Mouse (Mus musculus): ENCODE measurements around the gene Ube2l3. TPM values are rescaled to one million over a fixed set of nuclear protein-coding genes. Genes with fewer than 3 reads are reported as not detected.

Gene Ube2l3
- polyA plus RNA-seq, 1 experiment from 2014 or later: 405 TPM

- Histone ChIP-seq H3K27me3 (ENCODE audit: control insufficient read depth, insufficient read depth, low read length) (no peaks in the 10 kb centered on the region), H3K4me2 (ENCODE audit: low read depth) (peak overlapping the region; percentile 93), H3K36me3 (ENCODE audit: control insufficient read depth, insufficient read depth, low read length) (peaks cover 7% of the 10 kb centered on the region; the same call in 1 of the 2 replicates), H3K27ac (ENCODE audit: low read depth, low read length) (peak overlapping the region; percentile 64), H3K9ac (ENCODE audit: low read length) (peak overlapping the region; percentile 75), H3K9me3 (ENCODE audit: control insufficient read depth, low read length) (no peaks in the 10 kb centered on the region), H3K4me3 (ENCODE audit: low read depth, low read length) (peak overlapping the region; percentile 70), H3K4me1 (ENCODE audit: control insufficient read depth, insufficient read depth, low read length) (peaks cover 11% of the 10 kb centered on the region; the same call in 1 of the 2 replicates)
- DNase-seq (ENCODE audit: low spot score): peak; percentile 72
- ATAC-seq (ENCODE audit: insufficient read depth, low FRiP score, low TSS enrichment): peak; percentile 27
- 1% methylated on average over 22 of the region's 22 CpGs for WGBS
These were observed 78.2 kb downstream of the Ube2l3 start for GRCm38 (mm10) chr16:17124119-17124870.

DNA sequence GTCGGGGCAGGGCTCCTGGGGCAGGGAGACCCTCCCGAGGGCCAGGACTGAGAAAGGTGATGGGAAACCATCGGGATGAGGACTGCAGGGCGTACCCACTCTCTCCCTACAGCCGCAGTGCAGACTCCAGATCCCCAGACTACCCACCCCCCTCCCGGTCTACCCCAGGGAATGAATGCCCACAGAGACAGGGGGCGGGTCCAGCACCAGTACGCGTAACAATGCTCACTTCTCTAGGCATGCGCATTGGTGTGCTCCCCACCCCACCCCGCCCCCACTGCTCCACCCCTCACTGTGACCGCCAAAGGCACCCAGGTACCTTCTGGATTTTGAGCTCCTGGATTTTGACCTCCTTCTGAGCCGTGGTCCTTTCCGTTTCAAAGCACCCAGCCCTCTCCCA, 80.9 kb downstream of the Ube2l3 start:
- Histone ChIP-seq H3K4me3 (ENCODE audit: low read depth, low read length) (no peak overlapping the region), H3K9me3 (ENCODE audit: control insufficient read depth, low read length) (no peaks in the 10 kb centered on the region), H3K4me2 (ENCODE audit: low read depth) (peak overlapping the region; percentile 20; the same call in 1 of the 2 replicates), H3K9ac (ENCODE audit: low read length) (0 out of 2 replicates have a peak overlapping the region, but pooled peaks have one; percentile 18), H3K4me1 (ENCODE audit: control insufficient read depth, insufficient read depth, low read length) (peaks cover 11% of the 10 kb centered on the region; the same call in 1 of the 2 replicates), H3K27me3 (ENCODE audit: control insufficient read depth, insufficient read depth, low read length) (no peaks in the 10 kb centered on the region), H3K36me3 (ENCODE audit: control insufficient read depth, insufficient read depth, low read length) (peaks cover 7% of the 10 kb centered on the region; the same call in 1 of the 2 replicates), H3K27ac (ENCODE audit: low read depth, low read length) (no peak overlapping the region)
- ATAC-seq (ENCODE audit: insufficient read depth, low FRiP score, low TSS enrichment) (no peak), DNase-seq (ENCODE audit: low spot score) (no peak)
- 53% methylated on average over 14 of the region's 14 CpGs for WGBS

DNA sequence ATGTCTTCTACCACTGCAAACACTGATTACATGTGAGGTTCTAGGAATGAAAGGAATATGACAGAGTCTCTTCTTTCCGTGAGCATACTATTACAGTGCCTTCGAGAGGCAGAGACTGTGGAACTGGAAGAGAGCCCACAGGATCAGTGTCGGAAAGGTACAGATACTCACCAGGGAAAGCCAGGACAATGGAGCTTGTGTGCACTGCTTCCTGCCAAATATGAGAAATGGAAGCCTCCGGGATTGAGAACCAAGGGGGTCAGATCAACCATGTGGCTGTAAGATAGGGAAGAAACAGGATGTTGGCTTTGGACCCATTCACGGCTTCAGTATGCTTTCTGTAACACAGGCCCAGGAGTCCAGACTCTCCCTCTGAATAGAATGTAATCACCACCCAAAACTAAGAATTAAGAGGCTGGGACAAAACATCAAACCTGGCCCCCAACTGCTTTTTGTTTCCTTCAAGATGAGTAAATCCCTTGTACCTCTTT, 85.1 kb downstream of the Ube2l3 start:
- peaks cover 3% of the 10 kb centered on the region; the same call in 1 of the 2 replicates for H3K4me1 ChIP-seq (ENCODE audit: control insufficient read depth, insufficient read depth, low read length)
- H3K4me2 ChIP-seq (ENCODE audit: low read depth): no peak overlapping the region
- peaks cover 13% of the 10 kb centered on the region for H3K36me3 ChIP-seq (ENCODE audit: control insufficient read depth, insufficient read depth, low read length)
- H3K9me3 ChIP-seq (ENCODE audit: control insufficient read depth, low read length): no peaks in the 10 kb centered on the region
- no peak overlapping the region for H3K27ac ChIP-seq (ENCODE audit: low read depth, low read length)
- no peak overlapping the region for H3K9ac ChIP-seq (ENCODE audit: low read length)
- DNase-seq (ENCODE audit: low spot score) (no peak), ATAC-seq (ENCODE audit: insufficient read depth, low FRiP score, low TSS enrichment) (no peak)
- H3K4me3 ChIP-seq (ENCODE audit: low read depth, low read length): no peak overlapping the region
- 94% methylated on average over 5 of the region's 5 CpGs for WGBS
- no peaks in the 10 kb centered on the region for H3K27me3 ChIP-seq (ENCODE audit: control insufficient read depth, insufficient read depth, low read length)

- H3K9ac ChIP-seq (ENCODE audit: low read length): peak within 1 kb of the TSS; percentile 76
- H3K36me3 ChIP-seq (ENCODE audit: control insufficient read depth, insufficient read depth, low read length): peaks cover 7% of the 10 kb centered on the region; the same call in 1 of the 2 replicates
- H3K27ac ChIP-seq (ENCODE audit: low read depth, low read length): no peak within 1 kb of the TSS
- H3K27me3 ChIP-seq (ENCODE audit: control insufficient read depth, insufficient read depth, low read length): no peaks in the 10 kb centered on the region
- H3K9me3 ChIP-seq (ENCODE audit: control insufficient read depth, low read length): no peaks in the 10 kb centered on the region
- WGBS: 7% methylated on average over 37 of the region's 38 CpGs
- ATAC-seq (ENCODE audit: insufficient read depth, low FRiP score, low TSS enrichment): peak; percentile 87
- peak; percentile 80 for DNase-seq (ENCODE audit: low spot score)
- H3K4me3 ChIP-seq (ENCODE audit: low read depth, low read length): peak within 1 kb of the TSS; percentile 92
- peak within 1 kb of the TSS; percentile 66 for H3K4me2 ChIP-seq (ENCODE audit: low read depth)
- H3K4me1 ChIP-seq (ENCODE audit: control insufficient read depth, insufficient read depth, low read length): peaks cover 4% of the 10 kb centered on the region
These were observed 91.4 kb downstream of the Ube2l3 start, which contains the start of gene Ppil2 for GRCm38 (mm10) chr16:17110771-17111743. Ppil2 (minus strand) TSS chr16:17111257.

DNA sequence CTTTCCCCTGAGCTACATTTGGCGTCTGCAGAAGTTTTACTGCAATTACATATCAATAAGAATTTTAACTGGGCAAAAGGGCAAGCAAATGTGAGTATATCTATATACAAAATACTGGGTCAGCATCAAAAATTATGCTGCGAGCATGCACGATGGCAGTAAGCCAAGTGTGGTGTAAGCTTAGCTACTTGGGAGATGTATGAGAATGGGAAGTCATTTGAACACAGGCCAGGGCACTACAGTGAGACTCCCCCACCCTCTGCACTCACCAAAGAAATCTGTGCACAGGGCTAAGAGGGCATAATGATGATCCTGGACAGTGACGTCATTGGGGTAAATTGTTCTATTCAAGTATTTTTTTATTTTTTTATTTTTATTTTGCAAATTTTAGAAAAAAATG, 97.8 kb downstream of the Ube2l3 start:
- Histone ChIP-seq H3K4me2 (ENCODE audit: low read depth) (no peak overlapping the region), H3K9ac (ENCODE audit: low read length) (no peak overlapping the region), H3K9me3 (ENCODE audit: control insufficient read depth, low read length) (no peaks in the 10 kb centered on the region), H3K36me3 (ENCODE audit: control insufficient read depth, insufficient read depth, low read length) (peaks cover 7% of the 10 kb centered on the region), H3K4me3 (ENCODE audit: low read depth, low read length) (no peak overlapping the region), H3K27ac (ENCODE audit: low read depth, low read length) (no peak overlapping the region), H3K27me3 (ENCODE audit: control insufficient read depth, insufficient read depth, low read length) (no peaks in the 10 kb centered on the region), H3K4me1 (ENCODE audit: control insufficient read depth, insufficient read depth, low read length) (no peaks in the 10 kb centered on the region)
- WGBS: 95% methylated on average over 4 of the region's 4 CpGs
- ATAC-seq (ENCODE audit: insufficient read depth, low FRiP score, low TSS enrichment) (no peak), DNase-seq (ENCODE audit: low spot score) (no peak)

DNA sequence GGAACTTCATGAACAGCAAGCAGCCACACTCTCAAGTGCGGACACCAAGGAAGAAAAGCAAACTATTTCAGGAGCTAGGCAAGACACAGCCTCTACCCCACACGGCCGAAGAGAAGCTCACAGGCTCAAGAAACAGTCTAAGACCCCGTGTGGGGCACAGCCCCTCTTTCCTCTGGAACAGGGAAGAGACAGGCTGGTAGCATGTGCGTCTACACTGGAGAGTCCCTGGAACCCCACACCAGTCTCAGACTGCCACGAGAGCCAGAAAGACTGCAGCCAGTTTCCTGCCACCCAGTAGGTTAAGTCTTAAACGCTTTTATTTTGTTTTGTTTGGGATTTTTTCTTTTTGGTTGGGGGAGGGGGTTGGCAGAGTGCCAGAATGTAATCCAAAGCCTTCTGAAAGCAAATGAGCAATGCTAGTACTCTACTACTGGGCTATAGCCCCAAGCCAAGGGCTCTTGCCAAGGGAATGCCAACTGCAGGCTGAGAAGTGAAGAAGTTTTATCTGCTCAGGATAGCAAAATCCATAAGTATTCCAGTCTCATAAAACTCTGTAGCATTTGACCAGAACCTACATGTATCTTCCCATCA, 99.7 kb downstream of the Ube2l3 start:
- 82% methylated on average over 7 of the region's 7 CpGs for WGBS
- no peak for DNase-seq (ENCODE audit: low spot score)
- Histone ChIP-seq H3K9ac (ENCODE audit: low read length) (no peak overlapping the region), H3K36me3 (ENCODE audit: control insufficient read depth, insufficient read depth, low read length) (peaks cover 9% of the 10 kb centered on the region), H3K27ac (ENCODE audit: low read depth, low read length) (no peak overlapping the region), H3K27me3 (ENCODE audit: control insufficient read depth, insufficient read depth, low read length) (no peaks in the 10 kb centered on the region), H3K4me3 (ENCODE audit: low read depth, low read length) (no peak overlapping the region), H3K9me3 (ENCODE audit: control insufficient read depth, low read length) (no peaks in the 10 kb centered on the region), H3K4me1 (ENCODE audit: control insufficient read depth, insufficient read depth, low read length) (no peaks in the 10 kb centered on the region), H3K4me2 (ENCODE audit: low read depth) (no peak overlapping the region)
- no peak for ATAC-seq (ENCODE audit: insufficient read depth, low FRiP score, low TSS enrichment)

MicroRNAs within 50 kb of the gene (microRNA counts, 519-probe panel; counts per million panel counts)
- microRNA mmu-miR-130b: 5,793 counts per million, percentile 94 among the panel's probes with 10 or more counts
- 3,583 counts per million, percentile 70 among the panel's probes with 10 or more counts for microRNA mmu-miR-301b

Small RNAs within 50 kb of the gene (microRNA-seq; reads per million reads assigned to microRNA genes)
- gene Mir130b (9,113 reads per million, percentile 95 among the genes with 10 or more reads in this experiment), gene Mir301b (136 reads per million, percentile 55 among the genes with 10 or more reads in this experiment)

Other genes with a start within 250 kb of the Ube2l3 start
- gene Mapk1, start 219.3 kb downstream of the Ube2l3 start, polyA plus RNA-seq (2014; fragmentation: Nextera tagmentation; extraction: Ambion mirVana): 218 and 224 TPM in 2 replicates
- 96.2 and 106 TPM in 2 replicates for gene Ypel1, start 133.0 kb downstream of the Ube2l3 start, polyA plus RNA-seq (2014; fragmentation: Nextera tagmentation; extraction: Ambion mirVana)
- gene Ppil2, start 91.4 kb downstream of the Ube2l3 start, polyA plus RNA-seq (2014; fragmentation: Nextera tagmentation; extraction: Ambion mirVana): 150 and 156 TPM in 2 replicates
- 97.3 and 105 TPM in 2 replicates for gene 2610318N02Rik, start 77.5 kb downstream of the Ube2l3 start, polyA plus RNA-seq (2014; fragmentation: Nextera tagmentation; extraction: Ambion mirVana)
- gene Sdf2l1, start 70.3 kb downstream of the Ube2l3 start, polyA plus RNA-seq (2014; fragmentation: Nextera tagmentation; extraction: Ambion mirVana): 65.7 and 72.2 TPM in 2 replicates
- 12.2 and 12.5 TPM in 2 replicates for gene Ydjc, start 58.0 kb downstream of the Ube2l3 start, polyA plus RNA-seq (2014; fragmentation: Nextera tagmentation; extraction: Ambion mirVana)
- gene Ccdc116, start 55.4 kb downstream of the Ube2l3 start, polyA plus RNA-seq (2014; fragmentation: Nextera tagmentation; extraction: Ambion mirVana): 0.97 and 1.2 TPM in 2 replicates
- gene Rimbp3, start 6.0 kb upstream of the Ube2l3 start, polyA plus RNA-seq (2014; fragmentation: Nextera tagmentation; extraction: Ambion mirVana): 1.1 TPM in 2 replicates
- gene Hic2, start 30.9 kb upstream of the Ube2l3 start, polyA plus RNA-seq (2014; fragmentation: Nextera tagmentation; extraction: Ambion mirVana): 10.0 and 11.2 TPM in 2 replicates
- gene Tmem191c, start 73.4 kb upstream of the Ube2l3 start, polyA plus RNA-seq (2014; fragmentation: Nextera tagmentation; extraction: Ambion mirVana): 6.7 and 6.8 TPM in 2 replicates
- gene Serpind1, start 128.7 kb upstream of the Ube2l3 start, polyA plus RNA-seq (2014; fragmentation: Nextera tagmentation; extraction: Ambion mirVana): 0.15 and 0.23 TPM in 2 replicates
- gene Snap29, start 203.3 kb upstream of the Ube2l3 start, polyA plus RNA-seq (2014; fragmentation: Nextera tagmentation; extraction: Ambion mirVana): 7.3 and 7.7 TPM in 2 replicates
- 42.8 and 51.2 TPM in 2 replicates for gene Pi4ka, start 203.7 kb upstream of the Ube2l3 start, polyA plus RNA-seq (2014; fragmentation: Nextera tagmentation; extraction: Ambion mirVana)
- 86.5 and 93.8 TPM in 2 replicates for gene Crkl, start 249.3 kb upstream of the Ube2l3 start, polyA plus RNA-seq (2014; fragmentation: Nextera tagmentation; extraction: Ambion mirVana)

Data from neural tube, embryonic 11.5 days (tissue).